Mouse (Mus musculus) adrenal gland, postnatal 4 days (tissue): ENCODE results near the gene Rbm8a. TPM values are rescaled to one million over a fixed set of nuclear protein-coding genes. Genes with fewer than 3 reads are reported as not detected.

Experiments
- DNase-seq, 2 experiments: peaks; one replicate each; pipeline ENCODE4 v3.0.0; 2021 to 2022; ENCODE audit warnings: low spot score in 2 of 2, mixed read lengths in 2 of 2
- long read RNA-seq, 2 experiments: library from polyadenylated mRNA; stranded (forward); transcript quantifications; one replicate each; pipeline ENCODE4 v2.0.0; 2021
- total RNA-seq, 2 experiments: library from RNA; stranded (reverse); gene quantifications; 2 replicates each; pipeline ENCODE4 v1.2.3; 2021

Rbm8a gene
- total RNA-seq = 10 to 100 TPM; 84.0 to 93.4 TPM
- long read RNA-seq, experiment 1, transcript Rbm8a-201 (6 exons, 2,608 nt) = major isoform, 64 of 115 reads
- long read RNA-seq, experiment 1, transcript Rbm8a-202 (6 exons, 2,604 nt) = minor isoform, 37 of 115 reads
- long read RNA-seq, experiment 1, partial matches to known transcripts = 0 of 115 reads
- long read RNA-seq, experiment 1, other reads (novel, unspliced or antisense) = 13 of 115 reads
- long read RNA-seq, experiment 2, transcript Rbm8a-201 (6 exons, 2,608 nt) = major isoform, 39 of 93 reads
- long read RNA-seq, experiment 2, transcript Rbm8a-202 (6 exons, 2,604 nt) = minor isoform, 33 of 93 reads
- long read RNA-seq, experiment 2, partial matches to known transcripts = 5 of 93 reads
- long read RNA-seq, experiment 2, other reads (novel, unspliced or antisense) = 14 of 93 reads

DNA sequence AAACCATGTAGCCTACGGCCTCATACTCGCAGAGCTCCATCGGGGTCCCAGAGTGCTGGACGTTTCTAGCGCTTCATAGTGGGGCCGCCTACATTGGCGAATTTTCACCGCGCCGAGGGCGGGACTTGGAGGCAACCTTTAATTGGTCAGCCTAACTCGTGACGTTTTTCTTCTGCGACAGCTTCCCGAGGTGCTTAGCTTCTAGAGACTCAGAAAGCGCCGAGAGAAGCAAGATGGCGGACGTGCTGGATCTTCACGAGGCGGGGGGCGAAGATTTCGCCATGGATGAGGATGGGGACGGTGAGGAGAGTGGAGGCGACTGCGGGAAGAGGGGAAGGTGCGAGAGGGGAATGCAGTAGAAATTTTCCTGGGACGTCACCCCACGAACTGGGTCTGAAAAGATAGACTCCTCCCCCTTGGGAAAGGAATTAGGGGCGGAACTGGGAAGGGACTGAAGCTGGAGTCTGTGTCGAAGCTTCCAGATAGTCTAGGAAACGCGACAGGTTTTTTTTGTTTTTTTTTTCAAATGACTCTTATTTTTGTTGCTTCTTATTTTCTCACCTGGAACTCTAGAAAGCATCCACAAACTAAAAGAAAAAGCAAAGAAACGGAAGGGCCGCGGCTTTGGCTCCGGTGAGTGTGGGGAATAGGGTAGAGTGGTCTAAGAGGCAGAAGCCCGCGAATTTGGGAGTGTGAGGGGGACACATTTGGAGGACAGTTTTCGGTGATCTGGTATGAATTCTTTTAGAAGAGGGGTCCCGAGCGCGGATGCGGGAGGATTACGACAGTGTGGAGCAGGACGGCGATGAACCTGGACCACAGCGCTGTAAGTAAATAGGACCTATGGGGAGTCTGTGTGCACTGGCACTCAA, at the start of gene Rbm8a:
Gene Rbm8a, plus strand, starts transcription at position 205 of the 872 bp plus-strand sequence.
- DNase-seq = peak; percentile 79 to 92

DNA sequence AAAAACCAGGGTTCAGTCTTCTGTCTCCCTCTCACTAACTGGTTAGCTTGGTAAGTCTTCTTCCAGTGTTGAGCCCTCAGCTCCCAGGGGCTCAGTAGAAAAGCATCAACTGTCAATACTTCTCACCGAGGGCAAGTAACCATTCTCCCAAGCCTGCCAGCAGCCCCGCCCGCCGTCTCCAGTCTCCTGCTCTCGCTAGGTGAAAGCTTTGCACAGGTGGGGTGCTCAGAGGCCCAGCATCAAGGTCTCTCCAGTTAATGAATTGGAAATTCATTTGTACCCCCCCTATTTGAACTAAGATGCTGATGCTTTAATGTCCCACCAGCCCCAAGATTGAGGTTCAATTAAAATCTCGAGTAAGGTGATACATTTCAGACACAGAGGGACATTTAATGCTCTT, 48.6 kb upstream of the Rbm8a start:
- DNase-seq = no peak

DNA sequence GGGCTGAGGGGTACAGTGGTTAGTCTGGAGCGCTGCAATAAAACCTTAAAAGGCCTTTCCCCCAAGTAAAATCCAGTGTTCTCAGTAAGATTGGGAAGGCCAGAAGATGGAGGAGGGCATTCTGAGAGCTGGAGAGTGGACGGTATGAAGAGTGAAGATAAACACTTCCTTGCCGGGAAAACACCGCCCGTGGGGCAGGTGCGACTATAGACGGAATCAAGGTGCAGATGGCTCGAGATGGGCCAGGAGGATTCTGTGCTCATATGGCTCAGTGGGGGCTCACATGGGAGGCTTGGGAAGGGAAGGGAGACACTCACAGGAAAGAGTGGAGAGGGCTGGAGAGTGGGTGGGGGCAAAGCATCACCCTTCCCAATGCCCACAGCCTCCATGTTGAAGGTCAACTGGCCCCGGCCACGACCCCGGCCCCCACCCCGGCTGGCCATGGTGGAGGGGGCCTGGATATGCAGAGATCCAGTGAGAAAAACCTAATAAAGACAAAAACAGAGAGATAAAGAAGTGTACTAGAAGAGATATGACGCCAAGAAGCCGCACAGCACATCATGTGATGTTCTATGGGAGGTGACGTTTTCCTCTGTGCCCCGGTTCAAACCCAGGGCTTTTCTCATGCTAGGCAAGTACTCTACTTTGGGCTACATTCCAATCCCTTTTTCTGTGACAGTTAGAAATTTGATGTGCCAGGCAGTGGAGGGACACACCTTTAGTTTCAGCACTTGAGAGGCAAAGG, 47.8 kb upstream of the Rbm8a start:
- DNase-seq = no peak

DNA sequence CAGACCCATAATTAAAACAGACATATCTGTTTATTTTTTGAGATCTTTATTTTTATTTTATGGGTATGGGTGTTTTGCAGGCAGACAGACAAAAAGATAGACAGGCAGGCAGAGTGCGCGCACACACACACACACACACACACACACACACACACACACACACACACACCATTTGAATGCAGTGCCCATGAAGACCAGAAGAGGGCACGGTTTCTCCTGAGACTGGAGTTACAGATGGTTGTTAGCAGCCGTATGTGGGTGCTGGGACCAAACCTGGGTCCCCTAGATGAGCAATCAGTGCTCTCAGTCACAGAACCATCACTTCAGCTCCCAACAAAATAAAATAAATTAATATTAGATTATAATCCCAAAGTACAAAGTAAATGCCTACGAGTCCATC, 46.3 kb upstream of the Rbm8a start:
- DNase-seq = no peak

DNA sequence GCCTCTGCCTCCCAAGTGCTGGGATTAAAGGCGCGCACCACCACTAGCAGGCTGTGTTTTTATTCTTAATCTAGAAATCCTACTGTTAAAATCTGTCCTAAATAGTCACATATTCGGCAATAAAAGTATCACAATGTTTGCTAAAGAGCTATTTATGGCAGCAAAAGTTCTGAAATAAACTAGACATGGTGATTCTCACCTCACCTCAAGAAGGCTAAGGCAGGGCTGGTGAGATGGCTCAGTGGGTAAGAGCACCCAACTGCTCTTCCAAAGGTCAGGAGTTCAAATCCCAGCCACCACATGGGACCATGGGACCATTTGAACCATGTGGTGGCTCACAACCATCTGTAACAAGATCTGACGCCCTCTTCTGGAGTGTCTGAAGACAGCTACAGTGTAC, 39.1 kb upstream of the Rbm8a start:
- DNase-seq = no peak

DNA sequence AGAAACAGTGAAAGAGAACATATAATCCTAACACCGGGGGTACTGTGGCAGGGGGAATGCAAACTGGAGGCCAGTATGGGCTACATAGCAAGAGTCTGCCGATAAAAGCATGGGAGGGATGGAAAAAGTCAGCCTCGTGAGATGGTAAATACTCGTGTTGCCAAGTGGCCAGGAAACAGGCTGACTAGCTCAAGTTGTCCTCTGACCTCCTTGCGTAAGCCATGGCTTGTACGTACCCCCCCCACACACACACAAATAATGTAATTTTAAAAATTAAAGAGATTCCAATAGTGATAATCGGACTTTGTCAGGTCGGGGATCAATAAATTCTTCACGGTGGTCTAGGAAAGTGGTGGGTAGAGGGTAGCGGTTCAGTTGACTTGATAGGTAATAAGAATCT, 36.4 kb upstream of the Rbm8a start:
- no peak for DNase-seq

DNA sequence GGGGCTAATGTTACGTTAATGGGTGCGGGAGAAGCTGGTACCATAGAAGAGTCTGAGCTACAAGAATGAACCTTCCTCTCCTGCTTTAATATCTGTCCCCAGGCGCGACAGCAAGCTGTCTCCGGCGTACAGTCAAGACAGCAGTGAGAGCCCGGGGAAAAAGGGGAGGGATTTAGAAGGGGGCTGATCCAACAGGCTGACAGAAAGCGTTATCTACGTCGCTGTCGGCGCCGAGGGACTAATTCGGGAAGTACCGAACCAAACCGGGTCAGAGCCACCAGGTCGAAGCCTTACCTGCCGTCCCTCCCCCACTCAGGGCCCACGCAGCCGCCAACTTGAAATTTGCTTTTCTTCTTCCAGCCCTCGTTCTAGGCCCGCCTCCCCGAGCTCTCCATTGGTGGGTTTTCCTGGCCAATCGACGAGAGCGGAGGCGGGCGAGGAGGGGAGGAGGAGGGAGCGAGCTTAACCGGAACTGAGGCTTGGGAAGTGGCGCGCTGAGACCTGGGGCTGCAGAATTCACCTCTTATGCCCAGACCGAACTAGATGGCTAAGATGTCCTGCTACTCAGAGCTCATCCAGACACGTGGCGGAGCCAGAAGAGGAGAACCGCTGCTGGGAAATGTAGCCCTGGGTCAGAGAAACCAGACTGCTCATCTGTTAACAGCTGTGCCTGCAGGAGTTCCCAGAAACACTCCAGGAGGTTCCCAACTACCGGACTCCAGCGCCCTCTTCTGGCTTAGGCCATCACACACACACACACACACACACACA, 35.8 kb upstream of the Rbm8a start, which contains the start of gene Polr3gl:
Gene Polr3gl, minus strand, starts transcription at position 392 of the 771 bp plus-strand sequence.
- peak; percentile 81 to 91 for DNase-seq

DNA sequence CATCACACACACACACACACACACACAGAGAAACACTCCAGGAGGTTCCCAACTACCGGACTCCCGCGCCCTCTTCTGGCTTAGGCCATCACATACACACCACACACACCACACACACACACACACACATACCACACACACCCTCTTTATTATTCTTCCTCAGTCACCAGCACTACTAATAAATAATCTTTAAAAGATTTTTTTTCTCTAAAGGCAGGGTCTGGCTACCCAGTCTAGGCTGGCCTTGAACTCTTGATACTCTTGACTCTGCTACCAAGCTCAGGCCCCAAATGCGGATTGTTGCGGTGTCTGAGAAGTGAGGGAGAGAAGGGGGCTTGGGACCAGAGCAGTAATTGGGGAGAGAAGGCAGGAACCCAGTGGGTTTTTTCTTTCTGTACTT, 34.9 kb upstream of the Rbm8a start:
- DNase-seq = no peak

DNA sequence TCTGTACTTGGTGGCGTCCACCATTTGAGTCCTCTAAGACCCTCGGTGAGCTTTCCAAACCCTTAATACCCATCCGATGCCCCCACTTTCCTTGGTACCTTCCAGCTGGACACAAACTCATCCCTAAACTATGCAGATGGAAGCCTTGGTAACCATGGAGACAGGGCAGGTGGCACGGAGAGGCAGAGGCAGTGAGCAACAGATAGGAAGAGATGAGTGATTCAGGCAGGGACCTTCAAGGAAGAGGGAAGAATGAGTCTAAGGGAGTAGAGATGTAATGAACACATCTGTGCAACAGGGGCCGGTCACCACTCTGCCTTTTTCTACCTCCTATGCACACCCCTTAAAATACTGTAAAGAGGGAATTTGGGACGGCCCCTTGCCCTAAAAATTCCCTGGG, 34.1 kb upstream of the Rbm8a start:
- no peak for DNase-seq

DNA sequence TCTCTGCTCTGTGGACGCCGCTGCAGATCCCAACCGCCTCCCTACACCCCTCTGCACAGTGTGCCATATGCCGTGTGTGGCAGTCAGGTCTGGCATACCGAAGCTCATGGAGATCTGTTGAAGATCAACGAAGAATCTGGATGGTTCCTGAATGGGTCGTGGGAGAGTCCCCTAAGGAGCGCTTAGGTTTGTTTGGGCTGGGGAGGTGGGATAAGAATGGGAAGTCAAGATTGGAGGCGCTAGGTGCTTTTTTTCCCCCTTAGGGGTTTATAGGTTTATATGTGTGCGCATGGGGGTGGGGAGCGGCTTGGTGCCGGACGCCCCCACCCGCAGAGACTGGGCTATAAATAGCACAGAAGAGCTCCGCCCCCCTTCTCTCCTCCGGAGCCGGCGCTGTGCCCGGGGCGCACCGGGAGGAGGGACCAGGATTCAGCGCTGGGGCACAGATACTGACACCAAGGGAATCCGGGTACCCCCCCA, 33.5 kb upstream of the Rbm8a start, which contains the start of gene Ankrd34a:
Gene Ankrd34a, plus strand, starts transcription at position 409 of the 480 bp plus-strand sequence.
- DNase-seq = no peak

DNA sequence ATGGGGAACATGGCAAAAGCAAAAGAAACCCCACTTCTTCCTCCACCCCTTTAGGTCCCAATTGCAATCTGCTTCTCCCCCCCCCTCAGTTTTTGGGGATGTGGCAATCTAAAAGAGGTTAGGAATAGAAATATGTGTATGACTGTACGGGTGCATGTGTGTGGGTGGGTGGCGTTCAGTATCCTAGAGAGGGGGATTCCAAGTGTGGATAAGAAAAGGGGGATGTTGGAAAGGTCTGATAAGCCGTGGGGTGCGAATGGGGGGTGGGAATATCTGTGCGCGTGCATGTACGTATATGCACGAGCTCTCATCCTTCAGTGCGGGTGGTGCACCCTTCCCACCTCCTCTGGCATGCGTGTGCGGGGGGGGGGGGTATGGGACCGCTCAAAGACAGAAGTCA, 32.9 kb upstream of the Rbm8a start:
- DNase-seq = no peak

DNA sequence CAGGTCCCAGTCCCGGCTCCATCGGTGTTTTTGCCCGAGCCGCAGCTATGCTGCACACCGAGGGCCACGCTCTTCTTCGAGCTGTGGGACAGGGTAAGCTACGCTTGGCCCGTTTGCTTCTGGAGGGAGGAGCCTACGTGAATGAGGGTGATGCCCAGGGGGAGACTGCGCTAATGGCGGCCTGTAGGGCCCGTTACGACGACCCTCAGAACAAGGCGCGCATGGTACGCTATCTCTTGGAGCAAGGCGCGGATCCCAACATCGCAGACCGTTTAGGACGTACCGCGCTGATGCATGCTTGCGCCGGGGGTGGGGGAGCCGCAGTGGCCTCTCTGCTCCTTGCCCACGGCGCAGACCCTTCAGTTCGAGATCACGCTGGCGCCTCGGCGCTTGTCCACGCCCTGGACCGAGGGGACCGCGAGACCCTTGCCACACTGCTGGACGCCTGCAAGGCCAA, 32.3 kb upstream of the Rbm8a start:
- DNase-seq = no peak

DNA sequence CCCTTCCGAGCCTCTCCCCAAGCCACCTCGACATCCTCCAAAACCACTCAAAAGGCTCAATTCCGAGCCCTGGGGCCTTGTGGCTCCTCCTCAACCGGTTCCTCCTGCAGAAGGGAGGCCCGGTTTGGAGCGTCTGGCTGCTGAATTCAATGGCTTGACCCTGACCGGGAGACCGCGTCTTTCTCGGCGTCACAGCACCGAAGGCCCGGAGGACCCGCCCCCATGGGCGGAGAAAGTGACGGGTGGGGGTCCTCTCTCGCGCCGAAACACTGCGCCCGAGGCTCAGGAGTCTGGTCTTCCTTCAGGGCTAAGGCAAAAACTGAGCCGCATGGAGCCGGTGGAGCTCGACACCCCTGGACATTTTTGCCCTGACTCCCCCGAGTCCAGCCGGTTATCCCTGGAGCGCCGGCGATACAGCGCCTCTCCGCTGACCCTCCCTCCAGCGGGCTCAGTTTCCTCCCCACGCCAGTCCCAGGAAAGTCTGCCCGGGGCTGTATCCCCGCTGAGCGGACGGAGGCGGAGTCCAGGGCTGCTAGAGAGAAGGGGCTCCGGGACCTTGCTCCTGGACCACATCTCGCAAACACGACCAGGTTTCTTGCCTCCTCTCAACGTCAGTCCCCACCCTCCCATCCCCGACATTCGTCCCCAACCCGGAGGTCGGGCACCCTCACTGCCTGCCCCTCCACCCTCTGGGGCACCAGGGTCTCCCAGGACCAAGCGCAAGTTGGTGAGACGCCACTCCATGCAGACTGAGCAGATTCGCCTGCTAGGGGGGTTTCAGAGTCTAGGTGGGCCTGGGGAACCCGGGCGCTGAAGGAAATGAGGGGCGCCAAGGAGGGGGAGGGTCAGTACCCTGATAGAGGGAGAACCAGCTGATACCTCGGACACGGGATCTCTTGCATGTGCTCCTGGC, 31.3 kb upstream of the Rbm8a start:
- DNase-seq = peak in 1 of 2 experiments; percentile 40

DNA sequence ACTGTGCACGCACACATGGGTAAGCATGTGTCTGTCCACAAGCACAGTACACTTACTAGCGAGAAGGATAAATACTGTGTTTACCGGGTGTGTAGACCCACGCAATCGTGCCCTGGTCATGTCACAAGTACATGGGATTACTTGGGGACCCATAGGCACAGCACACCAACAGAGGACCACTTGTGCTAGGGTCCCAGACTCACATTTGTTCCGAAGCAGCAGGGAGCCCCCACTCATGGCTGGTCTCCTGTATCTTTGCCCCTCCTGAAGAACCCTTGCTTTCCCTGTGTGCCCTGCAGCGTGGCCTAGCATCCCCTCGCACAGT, 30.7 kb upstream of the Rbm8a start:
- DNase-seq = no peak

DNA sequence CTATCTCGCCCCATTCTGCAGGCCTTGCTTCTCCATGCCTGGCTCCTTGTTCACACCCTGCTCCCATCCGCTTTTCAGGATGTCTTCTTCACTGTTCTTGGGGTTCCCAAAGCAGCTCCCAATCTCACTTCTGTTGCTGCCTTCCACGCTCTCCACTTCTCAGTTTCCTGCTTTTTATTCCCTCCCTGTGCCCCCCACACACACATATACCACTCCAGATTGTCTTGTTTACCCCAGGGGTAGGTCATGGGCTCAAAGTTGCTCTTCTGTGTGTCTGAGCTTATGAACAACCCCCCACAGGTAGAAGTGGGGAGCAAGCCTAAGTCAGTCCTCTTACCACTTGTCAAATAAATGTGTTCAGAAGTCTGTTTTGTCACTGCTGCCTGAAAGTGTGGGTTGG, 30.3 kb upstream of the Rbm8a start:
- DNase-seq = no peak

DNA sequence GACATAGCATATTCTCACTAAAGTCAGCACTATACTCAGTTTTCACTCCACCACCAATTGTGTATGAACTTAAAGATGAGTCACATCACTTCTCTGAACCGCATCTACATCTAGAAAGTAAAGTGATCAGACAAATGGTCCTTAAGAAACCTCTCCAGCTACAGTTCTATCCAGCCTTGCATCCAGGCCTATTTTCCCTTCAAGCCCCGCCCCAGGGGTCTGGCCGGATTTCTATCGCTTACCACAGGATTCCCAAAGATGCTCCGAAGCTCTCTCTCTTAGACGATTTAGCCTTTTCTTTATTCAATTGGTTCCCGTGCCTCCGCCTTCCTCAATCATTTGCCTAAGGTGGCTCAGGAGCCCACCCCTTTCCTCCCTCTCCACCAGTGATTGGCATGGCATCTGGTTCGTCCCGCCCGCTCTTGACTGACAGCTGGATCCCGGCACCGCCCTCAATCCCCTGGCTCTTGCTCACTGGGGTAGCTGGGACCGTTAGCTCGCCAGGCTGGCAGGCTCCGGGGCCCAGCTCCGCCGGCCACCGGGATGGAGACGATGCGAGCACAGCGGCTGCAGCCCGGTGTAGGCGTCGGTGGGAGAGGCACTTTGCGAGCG, 29.0 kb upstream of the Rbm8a start, which contains the start of gene Lix1l:
Gene Lix1l, plus strand, starts transcription at position 511 of the 612 bp plus-strand sequence.
- DNase-seq = peak; percentile 66 to 84

DNA sequence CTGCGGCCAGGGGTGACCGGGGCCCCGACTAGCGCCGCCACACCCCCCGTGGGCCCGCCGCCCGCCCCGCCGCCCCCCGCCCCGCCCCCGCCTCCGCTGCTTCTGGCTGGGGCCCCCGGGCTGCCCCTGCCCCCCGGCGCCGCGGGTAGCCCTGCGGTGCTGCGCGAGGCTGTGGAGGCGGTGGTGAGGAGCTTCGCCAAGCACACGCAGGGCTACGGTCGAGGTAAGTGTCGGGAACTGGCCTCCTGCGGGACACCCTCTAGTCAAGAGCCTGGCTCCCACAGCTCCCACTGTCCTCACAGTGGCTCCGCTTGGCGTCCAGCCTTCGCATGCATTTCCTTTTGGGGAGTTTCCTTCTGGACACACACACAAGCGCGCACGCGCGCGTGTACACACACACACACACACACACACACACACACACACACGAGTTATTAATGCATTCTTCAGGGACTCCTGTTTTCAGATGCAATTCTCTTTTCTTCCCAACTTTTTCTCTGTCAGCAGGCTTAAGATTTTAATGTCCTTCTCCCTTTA, 28.4 kb upstream of the Rbm8a start:
- DNase-seq = peak in 1 of 2 experiments; percentile 50

DNA sequence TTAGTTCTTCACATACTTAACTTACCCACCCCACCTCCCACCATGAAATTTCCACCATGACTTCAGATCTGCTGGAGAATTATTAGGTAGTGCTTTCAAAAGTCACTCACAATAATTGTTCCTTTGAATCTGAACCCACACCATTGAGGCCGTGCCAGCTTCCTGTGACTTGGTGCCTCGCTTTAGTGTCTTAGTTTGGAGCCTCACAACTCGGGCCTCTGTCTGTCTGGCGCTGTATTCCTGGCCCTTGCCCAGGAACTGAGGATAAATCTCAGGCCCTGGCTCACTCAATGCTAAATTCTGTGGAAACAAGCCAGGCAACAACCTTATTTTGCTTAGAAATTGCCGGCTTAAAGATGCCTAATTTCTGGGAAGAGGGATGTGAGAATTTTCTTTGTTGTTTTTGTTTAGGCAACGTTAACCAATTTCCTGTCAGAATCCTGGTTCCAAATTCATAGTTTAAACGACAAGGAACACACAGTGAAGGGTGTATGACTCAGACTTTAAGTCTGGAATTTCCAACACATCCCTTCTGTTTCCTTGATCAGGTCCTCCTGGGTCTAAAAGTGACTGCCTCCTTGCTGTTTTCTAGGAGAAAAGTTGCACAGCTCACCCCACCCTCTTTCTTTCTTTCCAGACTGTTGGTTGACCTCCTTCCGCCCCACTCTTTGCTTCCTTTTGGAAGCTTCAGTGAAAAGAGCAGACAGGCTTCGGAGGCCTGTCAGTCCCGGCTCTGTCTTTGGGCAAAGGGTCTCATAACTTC, 27.6 kb upstream of the Rbm8a start:
- DNase-seq = no peak
